Mouse (Mus musculus) E14TG2a.4 (cell line): ENCODE data around the gene Tor2a.

Source experiments
- CTCF ChIP-seq: conservative IDR thresholded peaks from 2 replicates; pipeline ENCODE4 v1.5.1; 2014; ENCODE audit warnings: low read length
- NANOG ChIP-seq: IDR thresholded peaks from 2 replicates; pipeline ENCODE4 v1.6.1; 2014; ENCODE audit warnings: borderline replicate concordance, low read length, mixed read lengths

DNA sequence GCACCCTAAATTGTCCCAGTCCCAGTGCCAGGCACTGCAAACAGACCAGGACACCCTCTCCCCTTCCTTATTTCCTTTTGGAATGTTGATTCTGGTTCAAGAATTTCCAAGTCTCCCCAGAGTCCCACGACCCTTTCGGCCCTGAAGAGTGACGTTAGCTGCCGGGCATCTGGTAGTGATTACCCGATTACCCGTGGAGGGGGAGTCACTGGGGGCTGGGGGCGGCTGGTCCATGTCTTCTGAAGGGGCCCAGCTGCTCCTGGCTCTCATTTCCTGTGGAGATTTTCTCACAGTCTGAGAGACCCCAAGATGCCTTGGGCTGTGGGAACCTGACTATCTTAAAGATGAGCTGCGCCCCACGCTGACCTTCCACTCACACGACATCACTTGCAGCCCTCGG, 26.2 kb upstream of the Tor2a start:
- TF ChIP-seq CTCF (no peak), NANOG (no peak)
